Mouse (Mus musculus): ENCODE results near the gene Dgkz. TPM values are rescaled to one million over a fixed set of nuclear protein-coding genes. Genes with fewer than 3 reads are reported as not detected.

Gene Dgkz
- total and polyA plus RNA-seq, 2 experiments from 2014 or later, result 31.4 to 112 TPM

DNA sequence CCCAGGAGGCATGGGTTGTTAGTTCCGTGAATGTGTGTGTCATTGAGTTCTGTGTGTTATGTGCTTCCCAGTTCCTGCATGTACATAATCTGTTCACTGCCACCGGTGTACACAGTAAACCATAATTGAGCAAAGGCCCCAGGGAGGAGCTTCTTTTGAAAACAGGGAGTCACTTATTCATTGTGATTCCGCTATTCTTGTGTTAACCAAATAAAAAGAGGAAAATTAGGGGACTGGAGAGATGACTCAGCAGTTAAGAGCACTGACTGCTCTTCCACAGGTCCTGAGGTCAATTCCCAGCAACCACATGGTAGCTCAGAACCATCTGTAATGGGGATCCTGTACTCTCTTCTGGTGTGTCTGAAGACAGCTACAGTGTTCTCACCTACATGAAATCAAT lies 80.9 kb downstream of the Dgkz start:
- Histone ChIP-seq H3K36me3 (ENCODE audit: insufficient read depth) (0 out of 2 replicates have a peak, but pooled peaks cover under 1% of the 10 kb centered on the region), H3K27ac (ENCODE audit: low read depth, low read length) (no peak overlapping the region), H3K4me2 (ENCODE audit: low read depth) (no peak overlapping the region), H3K9me3 (ENCODE audit: low read length) (no peaks in the 10 kb centered on the region), H3K27me3 (ENCODE audit: insufficient read depth, low read length) (no peaks in the 10 kb centered on the region), H3K9ac (no peak overlapping the region), H3K4me3 (ENCODE audit: low read depth, low read length) (no peak overlapping the region), H3K4me1 (ENCODE audit: insufficient read depth) (no peaks in the 10 kb centered on the region)
- whole genome bisulfite sequencing, result 84% methylated on average over 3 of the region's 3 CpGs
- ATAC-seq (no peak), DNase-seq (no peak)
- no peak for TF ChIP-seq CTCF (IDR thresholded peaks at IDR 0.05; ENCODE audit: low read depth)

DNA sequence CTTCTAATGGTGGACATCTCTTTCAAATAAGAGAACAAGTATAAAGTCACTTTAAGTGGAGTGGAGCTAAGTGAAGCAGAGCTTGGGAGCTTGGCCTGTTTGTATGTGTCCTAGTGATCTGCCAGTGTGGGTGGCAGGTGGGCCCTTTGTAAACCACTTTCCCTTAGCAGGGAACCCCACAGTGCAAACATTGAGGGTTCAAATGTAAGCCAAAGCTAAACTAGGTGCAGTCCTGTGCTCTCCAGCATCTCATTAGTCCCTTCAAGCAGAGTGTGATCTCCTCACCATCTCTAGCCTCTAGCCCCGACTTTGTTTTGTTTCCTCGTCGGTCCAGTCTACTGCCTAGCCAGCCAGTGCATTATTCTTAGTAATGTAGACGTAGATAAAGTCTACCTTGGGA lies 91.0 kb downstream of the Dgkz start:
- H3K27me3 ChIP-seq (ENCODE audit: insufficient read depth, low read length), result no peaks in the 10 kb centered on the region
- H3K27ac ChIP-seq (ENCODE audit: low read depth, low read length), result no peak overlapping the region
- no peak overlapping the region for H3K9ac ChIP-seq
- ATAC-seq (no peak), DNase-seq (no peak)
- no peaks in the 10 kb centered on the region for H3K4me1 ChIP-seq (ENCODE audit: insufficient read depth)
- H3K4me2 ChIP-seq (ENCODE audit: low read depth), result no peak overlapping the region
- 75% methylated on average over 4 of the region's 4 CpGs for WGBS
- H3K4me3 ChIP-seq (ENCODE audit: low read depth, low read length), result no peak overlapping the region
- no peaks in the 10 kb centered on the region for H3K9me3 ChIP-seq (ENCODE audit: low read length)
- peaks cover 12% of the 10 kb centered on the region; the same call in 1 of the 2 replicates for H3K36me3 ChIP-seq (ENCODE audit: insufficient read depth)
- no peak for TF ChIP-seq CTCF (IDR thresholded peaks at IDR 0.05; ENCODE audit: low read depth)

DNA sequence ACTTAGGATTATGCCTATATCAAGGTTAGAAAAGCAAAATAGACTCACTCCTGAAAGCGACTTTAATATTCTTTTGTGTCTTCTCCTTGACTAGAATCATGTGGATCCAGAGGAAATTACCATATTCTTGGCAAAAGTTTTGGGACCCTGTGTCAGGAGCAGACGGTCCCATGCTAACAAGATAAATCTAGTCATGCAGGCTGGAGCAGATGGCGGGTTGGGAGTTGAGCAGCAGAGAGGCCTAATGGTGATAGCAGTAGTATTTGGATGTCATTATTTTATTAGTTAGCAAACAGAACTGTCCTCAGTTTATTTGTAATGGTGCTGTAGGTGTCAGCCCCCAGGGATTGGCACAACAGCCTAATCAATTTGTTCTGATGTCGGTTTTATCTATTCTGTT lies 91.7 kb downstream of the Dgkz start:
- ATAC-seq, result peak; percentile 78
- no peak overlapping the region for H3K27ac ChIP-seq (ENCODE audit: low read depth, low read length)

More for the DNA sequence above, 91.7 kb downstream of the Dgkz start:
- H3K9me3 ChIP-seq (ENCODE audit: low read length), result no peaks in the 10 kb centered on the region
- H3K4me2 ChIP-seq (ENCODE audit: low read depth), result no peak overlapping the region
- TF ChIP-seq CTCF (IDR thresholded peaks at IDR 0.05; ENCODE audit: low read depth), result no peak
- H3K4me1 ChIP-seq (ENCODE audit: insufficient read depth), result no peaks in the 10 kb centered on the region
- no peak overlapping the region for H3K4me3 ChIP-seq (ENCODE audit: low read depth, low read length)
- WGBS, result 66% methylated on average over 4 of the region's 4 CpGs
- H3K27me3 ChIP-seq (ENCODE audit: insufficient read depth, low read length), result no peaks in the 10 kb centered on the region
- H3K36me3 ChIP-seq (ENCODE audit: insufficient read depth), result peaks cover 12% of the 10 kb centered on the region; the same call in 1 of the 2 replicates
- no peak overlapping the region for H3K9ac ChIP-seq
- DNase-seq, result peak; percentile 51

Small RNA genes lying within 50 kb of the gene (microRNA-seq; reads per million reads assigned to microRNA genes)
- 0 to 0.39 reads per million in 2 experiments for gene Mir6999

Other genes starting within 250 kb of the Dgkz start
- gene Ambra1, start 245.7 kb downstream of the Dgkz start, total RNA-seq (2014; rRNA removed), result 37.5 and 47.2 TPM in 2 replicates
- gene Ambra1, start 245.7 kb downstream of the Dgkz start, polyA plus RNA-seq (2015; fragmentation: Nextera tagmentation; extraction: Ambion mirVana), result 12.5 and 17.0 TPM in 2 replicates
- 4.0 and 7.0 TPM in 2 replicates for gene Chrm4, start 48.6 kb downstream of the Dgkz start, total RNA-seq (2014; rRNA removed)
- 1.1 and 1.3 TPM in 2 replicates for gene Chrm4, start 48.6 kb downstream of the Dgkz start, polyA plus RNA-seq (2015; fragmentation: Nextera tagmentation; extraction: Ambion mirVana)
- gene Mdk, start 43.6 kb downstream of the Dgkz start, total RNA-seq (2014; rRNA removed), result 74.2 and 75.5 TPM in 2 replicates
- 121 and 162 TPM in 2 replicates for gene Mdk, start 43.6 kb downstream of the Dgkz start, polyA plus RNA-seq (2015; fragmentation: Nextera tagmentation; extraction: Ambion mirVana)
- gene Gm9821, start 30.2 kb downstream of the Dgkz start, total RNA-seq (2014; rRNA removed), result not detected in 2 replicates
- not detected in 2 replicates for gene Gm9821, start 30.2 kb downstream of the Dgkz start, polyA plus RNA-seq (2015; fragmentation: Nextera tagmentation; extraction: Ambion mirVana)
- 1.4 and 2.0 TPM in 2 replicates for gene Creb3l1, start 48.6 kb upstream of the Dgkz start, total RNA-seq (2014; rRNA removed)
- gene Creb3l1, start 48.6 kb upstream of the Dgkz start, polyA plus RNA-seq (2015; fragmentation: Nextera tagmentation; extraction: Ambion mirVana), result 2.9 TPM in 2 replicates
- gene Phf21a, start 117.3 kb upstream of the Dgkz start, total RNA-seq (2014; rRNA removed), result 107 and 146 TPM in 2 replicates
- gene Phf21a, start 117.3 kb upstream of the Dgkz start, polyA plus RNA-seq (2015; fragmentation: Nextera tagmentation; extraction: Ambion mirVana), result 24.6 and 34.4 TPM in 2 replicates

Measured in forebrain, postnatal 0 days (tissue).